Mouse (Mus musculus) ES-Bruce4 (cell line): ENCODE data around the gene Atl2.

Experiments used
- CTCF ChIP-seq: IDR thresholded peaks from one replicate; pipeline ENCODE4 v1.8.1; 2011; ENCODE audit warnings: low read depth, low read length
- EP300 ChIP-seq: IDR thresholded peaks from 2 replicates; pipeline ENCODE4 v1.6.1; 2011; ENCODE audit warnings: low read depth, low read length; ENCODE audit not compliant: insufficient read depth
- POLR2A ChIP-seq: IDR thresholded peaks from one replicate; pipeline ENCODE4 v1.8.1; 2011; ENCODE audit warnings: low read length; ENCODE audit not compliant: insufficient read depth

DNA sequence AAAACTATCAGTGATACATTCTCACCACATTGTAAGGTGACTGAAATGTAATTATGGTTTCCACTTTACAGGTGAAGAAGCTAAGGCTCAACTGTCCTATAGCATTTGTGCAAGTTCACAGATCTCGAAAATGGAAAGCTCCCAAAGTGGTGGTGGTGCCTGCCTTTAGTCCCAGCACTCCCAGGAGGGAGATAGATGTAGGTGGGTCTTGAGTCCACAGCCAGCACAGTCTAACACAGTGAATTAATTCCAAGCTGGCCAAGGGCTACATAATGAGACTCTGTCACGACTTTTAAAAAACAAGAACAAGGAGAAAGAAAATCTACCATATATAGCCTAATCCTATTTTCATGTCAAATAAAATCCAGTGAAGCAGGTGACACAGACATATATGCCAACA, 50.2 kb downstream of the Atl2 start:
- no peak for TF ChIP-seq EP300
- TF ChIP-seq CTCF = no peak
- no peak for TF ChIP-seq POLR2A
